Mouse (Mus musculus): ENCODE measurements at regions not wholly inside any gene's neighbourhood (a gene's known extent, or its start where the extent isn't known, plus 50 kb on each side); places are given as distances from the start of the nearest gene placed in this dataset.

DNA sequence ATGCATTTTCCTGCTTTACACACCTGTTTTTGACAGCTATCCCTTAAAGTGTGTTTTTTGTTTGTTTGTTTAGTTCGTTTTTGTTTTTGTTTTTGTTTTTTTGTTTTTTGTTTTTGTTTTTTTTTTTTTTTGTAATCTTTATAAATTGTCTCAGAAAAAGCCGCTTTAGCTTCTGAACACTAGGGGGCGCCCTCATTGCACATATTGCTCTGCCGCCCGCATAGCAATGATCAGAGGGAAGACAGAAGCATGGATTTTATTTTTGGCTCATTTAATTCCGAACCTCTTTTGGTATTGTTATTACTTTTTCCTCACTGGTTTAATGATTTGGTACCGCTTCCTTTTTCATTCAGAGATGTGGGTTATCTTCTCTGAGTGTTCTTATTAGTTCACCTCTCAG, 569.9 kb upstream of the Gm10800 start:
- peak; percentile 46 for DNase-seq (ENCODE audit: low read depth, low spot score)

Data from ZHBTc4 (cell line).